Mouse (Mus musculus) embryonic facial prominence, embryonic 12.5 days (tissue): ENCODE measurements at regions not wholly inside any gene's neighbourhood (a gene's known extent, or its start where the extent isn't known, plus 50 kb on each side); places are given as distances from the start of the nearest gene placed in this dataset.
A peak's percentile ranks its signal among the peaks of the same experiment; 100 is the strongest.

Experiments
- ATAC-seq: fragments of 200-750 bp; cut with Nextera tagmentation; 2 replicates; pipeline ENCODE4 v1.8.0; 2017; ENCODE audit not compliant: insufficient number of reproducible peaks, insufficient read depth, low FRiP score, low TSS enrichment
- H3K27ac ChIP-seq: fragments of 300-500 bp; sonication (generic); 2 replicates; pipeline ENCODE4 v1.5.1; 2016; ENCODE audit warnings: mild to moderate bottlenecking
- H3K27me3 ChIP-seq: fragments of 300-500 bp; sonication (generic); 2 replicates; pipeline ENCODE4 v1.6.1; 2016; ENCODE audit warnings: mild to moderate bottlenecking, moderate library complexity
- H3K36me3 ChIP-seq: fragments of 300-500 bp; sonication (generic); 2 replicates; pipeline ENCODE4 v1.6.1; 2016; ENCODE audit warnings: mild to moderate bottlenecking
- H3K4me1 ChIP-seq: fragments of 300-500 bp; sonication (generic); 2 replicates; pipeline ENCODE4 v1.6.1; 2016
- H3K4me2 ChIP-seq: fragments of 300-500 bp; sonication (generic); replicated peaks from 2 replicates; pipeline ENCODE4 v1.6.1; 2016; ENCODE audit warnings: mild to moderate bottlenecking, moderate library complexity
- H3K4me3 ChIP-seq: fragments of 300-500 bp; sonication (generic); 2 replicates; pipeline ENCODE4 v1.5.1; 2016; ENCODE audit warnings: mild to moderate bottlenecking
- H3K9ac ChIP-seq: fragments of 300-500 bp; sonication (generic); 2 replicates; pipeline ENCODE4 v1.6.1; 2016; ENCODE audit warnings: mild to moderate bottlenecking, moderate library complexity
- H3K9me3 ChIP-seq: fragments of 300-500 bp; sonication (generic); 2 replicates; pipeline ENCODE4 v1.6.1; 2016; ENCODE audit warnings: mild to moderate bottlenecking, moderate library complexity
- WGBS: fragments of 180-500 bp; shearing (Covaris S2); methylation state at CpG from one replicate; pipeline ENCODE4 v1.1.7; 2016; 5-methylcytosine and 5-hydroxymethylcytosine counted together

- Histone ChIP-seq H3K9me3 (peaks cover 4% of the 10 kb centered on the region; the same call in 1 of the 2 replicates), H3K27ac (no peak overlapping the region), H3K4me2 (no peak overlapping the region), H3K4me1 (peaks cover 8% of the 10 kb centered on the region; the same call in 1 of the 2 replicates), H3K4me3 (no peak overlapping the region), H3K27me3 (no peaks in the 10 kb centered on the region), H3K36me3 (no peaks in the 10 kb centered on the region), H3K9ac (no peak overlapping the region)
- WGBS: 64% methylated on average over 2 of the region's 2 CpGs
- no peak for ATAC-seq
Observed at GRCm38 (mm10) chr4:105545486-105545885, 244.2 kb upstream of the Gm12728 start.

GRCm38 (mm10) chr4:105549744-105550440 lies 239.8 kb upstream of the Gm12728 start:
- peaks cover 4% of the 10 kb centered on the region; the same call in 1 of the 2 replicates for H3K9me3 ChIP-seq
- no peaks in the 10 kb centered on the region for H3K36me3 ChIP-seq
- 49% methylated on average over 7 of the region's 7 CpGs for WGBS
- no peaks in the 10 kb centered on the region for H3K27me3 ChIP-seq
- peaks cover 8% of the 10 kb centered on the region; the same call in 1 of the 2 replicates for H3K4me1 ChIP-seq
- H3K4me2 ChIP-seq: no peak overlapping the region
- H3K4me3 ChIP-seq: no peak overlapping the region
- no peak overlapping the region for H3K9ac ChIP-seq
- ATAC-seq: peak; percentile 79; the same call in 1 of the 2 replicates
- H3K27ac ChIP-seq: peak overlapping the region; percentile 30; the same call in 1 of the 2 replicates

GRCm38 (mm10) chr4:105551966-105552685 lies 237.5 kb upstream of the Gm12728 start:
- H3K27ac ChIP-seq: no peak overlapping the region
- H3K4me1 ChIP-seq: peaks cover 8% of the 10 kb centered on the region; the same call in 1 of the 2 replicates
- H3K9ac ChIP-seq: no peak overlapping the region
- H3K27me3 ChIP-seq: no peaks in the 10 kb centered on the region
- H3K4me2 ChIP-seq: no peak overlapping the region
- ATAC-seq: no peak
- no peaks in the 10 kb centered on the region for H3K9me3 ChIP-seq
- H3K4me3 ChIP-seq: no peak overlapping the region
- H3K36me3 ChIP-seq: no peaks in the 10 kb centered on the region
- WGBS: 93% methylated on average over 4 of the region's 4 CpGs

GRCm38 (mm10) chr4:105554994-105555393 lies 234.7 kb upstream of the Gm12728 start:
- Histone ChIP-seq H3K4me1 (peaks cover 4% of the 10 kb centered on the region; the same call in 1 of the 2 replicates), H3K9me3 (no peaks in the 10 kb centered on the region), H3K4me2 (no peak overlapping the region), H3K4me3 (no peak overlapping the region), H3K27ac (no peak overlapping the region), H3K27me3 (no peaks in the 10 kb centered on the region), H3K9ac (no peak overlapping the region), H3K36me3 (no peaks in the 10 kb centered on the region)
- WGBS: 90% methylated on average over 8 of the region's 8 CpGs
- no peak for ATAC-seq

GRCm38 (mm10) chr4:105555941-105556340 lies 233.7 kb upstream of the Gm12728 start:
- Histone ChIP-seq H3K27me3 (no peaks in the 10 kb centered on the region), H3K9me3 (no peaks in the 10 kb centered on the region), H3K36me3 (no peaks in the 10 kb centered on the region), H3K4me3 (no peak overlapping the region), H3K4me1 (no peaks in the 10 kb centered on the region), H3K4me2 (no peak overlapping the region), H3K9ac (no peak overlapping the region), H3K27ac (no peak overlapping the region)
- no peak for ATAC-seq
- WGBS: 97% methylated on average over 3 of the region's 3 CpGs

GRCm38 (mm10) chr4:105557396-105557795 lies 232.3 kb upstream of the Gm12728 start:
- Histone ChIP-seq H3K9me3 (no peaks in the 10 kb centered on the region), H3K9ac (no peak overlapping the region), H3K4me1 (no peaks in the 10 kb centered on the region), H3K27me3 (no peaks in the 10 kb centered on the region), H3K36me3 (no peaks in the 10 kb centered on the region), H3K27ac (no peak overlapping the region), H3K4me2 (no peak overlapping the region), H3K4me3 (no peak overlapping the region)
- 90% methylated on average over 2 of the region's 2 CpGs for WGBS
- ATAC-seq: no peak

GRCm38 (mm10) chr4:105560055-105560454 lies 229.6 kb upstream of the Gm12728 start:
- H3K9me3 ChIP-seq: no peaks in the 10 kb centered on the region
- no peaks in the 10 kb centered on the region for H3K27me3 ChIP-seq
- no peak overlapping the region for H3K4me2 ChIP-seq
- no peak overlapping the region for H3K9ac ChIP-seq
- ATAC-seq: no peak
- H3K4me1 ChIP-seq: no peaks in the 10 kb centered on the region
- no peaks in the 10 kb centered on the region for H3K36me3 ChIP-seq
- WGBS: 64% methylated on average over 3 of the region's 3 CpGs
- no peak overlapping the region for H3K4me3 ChIP-seq
- H3K27ac ChIP-seq: no peak overlapping the region

- WGBS: 88% methylated on average over 3 of the region's 3 CpGs
- Histone ChIP-seq H3K4me1 (no peaks in the 10 kb centered on the region), H3K27ac (no peak overlapping the region), H3K27me3 (no peaks in the 10 kb centered on the region), H3K9ac (no peak overlapping the region), H3K9me3 (no peaks in the 10 kb centered on the region), H3K36me3 (no peaks in the 10 kb centered on the region), H3K4me3 (no peak overlapping the region), H3K4me2 (no peak overlapping the region)
- ATAC-seq: no peak
Observed at GRCm38 (mm10) chr4:105560781-105561180, 228.9 kb upstream of the Gm12728 start.

GRCm38 (mm10) chr4:105561611-105562010 lies 228.1 kb upstream of the Gm12728 start:
- Histone ChIP-seq H3K27me3 (no peaks in the 10 kb centered on the region), H3K36me3 (no peaks in the 10 kb centered on the region), H3K4me3 (no peak overlapping the region), H3K9ac (no peak overlapping the region), H3K27ac (no peak overlapping the region), H3K4me2 (no peak overlapping the region), H3K4me1 (no peaks in the 10 kb centered on the region), H3K9me3 (no peaks in the 10 kb centered on the region)
- 80% methylated on average over 3 of the region's 3 CpGs for WGBS
- ATAC-seq: no peak

GRCm38 (mm10) chr4:105565796-105566195 lies 223.9 kb upstream of the Gm12728 start:
- Histone ChIP-seq H3K4me2 (no peak overlapping the region), H3K4me3 (no peak overlapping the region), H3K9ac (no peak overlapping the region), H3K36me3 (no peaks in the 10 kb centered on the region), H3K4me1 (no peaks in the 10 kb centered on the region), H3K27me3 (no peaks in the 10 kb centered on the region), H3K9me3 (no peaks in the 10 kb centered on the region), H3K27ac (no peak overlapping the region)
- no peak for ATAC-seq
- WGBS: 87% methylated on average over 7 of the region's 7 CpGs

- no peaks in the 10 kb centered on the region for H3K9me3 ChIP-seq
- ATAC-seq: no peak
- WGBS: 79% methylated on average over 8 of the region's 8 CpGs
Observed at GRCm38 (mm10) chr4:105566513-105567457, 222.9 kb upstream of the Gm12728 start.

More at GRCm38 (mm10) chr4:105566513-105567457, 222.9 kb upstream of the Gm12728 start:
- no peaks in the 10 kb centered on the region for H3K27me3 ChIP-seq
- H3K4me3 ChIP-seq: no peak overlapping the region
- H3K36me3 ChIP-seq: no peaks in the 10 kb centered on the region
- H3K4me2 ChIP-seq: no peak overlapping the region
- H3K4me1 ChIP-seq: no peaks in the 10 kb centered on the region
- no peak overlapping the region for H3K27ac ChIP-seq
- no peak overlapping the region for H3K9ac ChIP-seq
